Mouse (Mus musculus) C2C12 (cell line): Measurements from ENCODE around the gene Ptpre.

Source experiments
- CTCF ChIP-seq: IDR thresholded peaks from one replicate; pipeline ENCODE4 v1.5.1; 2011; ENCODE audit not compliant: control insufficient read depth, insufficient read depth, insufficient read length
- MAX ChIP-seq: IDR thresholded peaks from one replicate; pipeline ENCODE4 v1.6.1; 2011; ENCODE audit warnings: mild to moderate bottlenecking, control low read depth
- MYOD1 ChIP-seq: IDR thresholded peaks from one replicate; pipeline ENCODE4 v1.6.1; 2011; ENCODE audit warnings: low read depth; ENCODE audit not compliant: control insufficient read depth, insufficient read length
- MYOG ChIP-seq: IDR thresholded peaks from one replicate; pipeline ENCODE4 v1.6.1; 2011; ENCODE audit not compliant: control insufficient read depth, insufficient read length; ENCODE audit errors: extremely low read depth
- USF1 ChIP-seq: IDR thresholded peaks from one replicate; pipeline ENCODE4 v1.6.1; 2011; ENCODE audit warnings: low read depth, mild to moderate bottlenecking, control low read depth, moderate library complexity

DNA sequence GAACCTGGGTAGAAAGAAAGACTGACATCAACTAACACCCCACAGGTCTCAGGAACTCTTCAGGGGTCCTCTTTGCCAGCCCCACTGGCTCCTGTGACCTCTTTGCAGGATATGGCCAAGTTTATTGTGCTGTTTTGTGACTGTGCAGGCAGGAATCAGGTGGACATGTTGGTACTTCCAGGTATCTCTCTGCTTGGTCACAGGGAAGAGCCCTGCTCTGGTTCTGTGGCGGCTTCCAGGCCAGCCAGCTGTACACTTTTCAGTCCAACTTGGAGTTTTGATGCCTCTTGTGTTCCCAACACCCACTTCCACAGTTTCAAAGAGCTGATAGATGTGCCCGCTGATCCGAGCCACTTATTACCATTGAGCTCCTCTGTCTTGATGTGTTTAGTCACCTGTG lies 76.1 kb downstream of the Ptpre start:
- TF ChIP-seq CTCF (no peak), MAX (no peak), USF1 (no peak), MYOD1 (no peak), MYOG (no peak)
